Mouse (Mus musculus) E14TG2a.4 (cell line): ENCODE results near the gene Zfp719.

Experiments used
- CTCF ChIP-seq: conservative IDR thresholded peaks from 2 replicates; pipeline ENCODE4 v1.5.1; 2014; ENCODE audit warnings: low read length
- POU5F1 ChIP-seq: IDR thresholded peaks from 2 replicates; pipeline ENCODE4 v1.6.1; 2014; ENCODE audit warnings: low read length, borderline replicate concordance

DNA sequence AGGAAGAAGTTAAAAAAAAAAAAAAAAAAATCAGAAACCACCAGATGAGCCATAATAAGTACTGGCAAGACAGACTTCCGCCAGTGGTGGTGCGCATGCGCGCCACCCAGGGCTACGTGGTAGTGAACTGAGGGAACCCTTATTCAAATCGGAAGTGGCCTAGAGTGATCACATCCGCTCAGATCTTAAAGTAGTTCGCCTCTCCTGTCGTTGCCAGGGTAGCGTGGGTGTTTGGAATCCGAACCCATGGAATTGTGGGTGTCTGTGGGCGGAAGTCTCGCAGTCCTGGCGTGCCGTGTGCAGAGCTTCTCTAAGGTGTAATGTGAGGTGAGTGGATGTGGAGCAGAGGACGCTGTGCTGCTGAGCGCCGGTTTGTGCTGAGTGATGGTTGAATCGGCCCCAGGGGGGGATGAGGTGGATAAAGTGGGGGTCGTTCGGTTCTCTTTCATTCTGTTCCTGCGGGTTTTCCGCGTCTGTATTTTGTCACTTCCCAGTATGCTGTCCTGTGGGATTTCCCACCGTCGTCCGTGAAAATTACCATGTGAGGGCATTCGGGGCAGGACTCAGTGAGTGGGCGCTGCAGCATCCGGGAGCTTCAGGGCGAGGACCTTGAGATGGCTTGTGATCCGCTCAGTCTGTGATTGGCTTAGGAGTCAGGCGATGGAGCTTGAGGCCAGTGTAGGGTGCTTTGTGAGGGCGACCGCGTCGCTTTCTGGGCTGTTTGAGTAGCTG is at the start of gene Zfp719:
- TF ChIP-seq CTCF = no peak
- TF ChIP-seq POU5F1 = no peak
